Mouse (Mus musculus) liver, embryonic 12.5 days (tissue): Measurements from ENCODE around the gene Hoxc13. TPM values are rescaled to one million over a fixed set of nuclear protein-coding genes. Genes with fewer than 3 reads are reported as not detected.

Experiments used
- ATAC-seq: fragments of 200-750 bp; cut with Nextera tagmentation; 2 replicates; pipeline ENCODE4 v1.8.0; 2017; ENCODE audit warnings: moderate number of reproducible peaks, mild to moderate bottlenecking, moderate library complexity
- H3K27ac ChIP-seq: fragments of 300-500 bp; sonication (generic); 2 replicates; pipeline ENCODE4 v1.5.1; 2016; ENCODE audit warnings: mild to moderate bottlenecking
- H3K27me3 ChIP-seq: fragments of 300-500 bp; sonication (generic); replicated peaks from 2 replicates; pipeline ENCODE4 v1.6.1; 2016; ENCODE audit warnings: mild to moderate bottlenecking, moderate library complexity
- H3K36me3 ChIP-seq: fragments of 300-500 bp; sonication (generic); 2 replicates; pipeline ENCODE4 v1.6.1; 2016; ENCODE audit warnings: mild to moderate bottlenecking, moderate library complexity
- H3K4me1 ChIP-seq: fragments of 300-500 bp; sonication (generic); 2 replicates; pipeline ENCODE4 v1.6.1; 2016
- H3K4me2 ChIP-seq: fragments of 300-500 bp; sonication (generic); 2 replicates; pipeline ENCODE4 v1.6.1; 2016; ENCODE audit warnings: mild to moderate bottlenecking, moderate library complexity
- H3K4me3 ChIP-seq: fragments of 300-500 bp; sonication (generic); 2 replicates; pipeline ENCODE4 v1.5.1; 2016; ENCODE audit warnings: mild to moderate bottlenecking, moderate library complexity
- H3K9ac ChIP-seq: fragments of 300-500 bp; sonication (generic); 2 replicates; pipeline ENCODE4 v1.6.1; 2016; ENCODE audit warnings: mild to moderate bottlenecking, moderate library complexity
- H3K9me3 ChIP-seq: fragments of 300-500 bp; sonication (generic); replicated peaks from 2 replicates; pipeline ENCODE4 v1.6.1; 2016; ENCODE audit warnings: mild to moderate bottlenecking, moderate library complexity
- WGBS: fragments of 180-500 bp; shearing (Covaris S2); methylation state at CpG from one replicate; pipeline ENCODE4 v1.1.7; 2016; ENCODE audit not compliant: insufficient replicate concordance; 5-methylcytosine and 5-hydroxymethylcytosine counted together
- polyA plus RNA-seq: library from polyadenylated mRNA; unstranded; fragments of >200 nt; fragmentation: Nextera tagmentation; extraction: Ambion mirVana; gene quantifications from 2 replicates; pipeline ENCODE4 v1.2.1, GENCODE M21; 2016

Hoxc13 gene
- polyA plus RNA-seq, 1 experiment from 2014 or later = not detected

GRCm38 (mm10) chr15:102942739-102943467 lies 22.0 kb downstream of the Hoxc13 start:
- no peak overlapping the region for H3K4me2 ChIP-seq
- no peaks in the 10 kb centered on the region for H3K4me1 ChIP-seq
- 2% methylated on average over 53 of the region's 53 CpGs for WGBS
- ATAC-seq = no peak
- H3K9ac ChIP-seq = no peak overlapping the region
- no peaks in the 10 kb centered on the region for H3K36me3 ChIP-seq
- no peak overlapping the region for H3K27ac ChIP-seq
- peaks cover 99% of the 10 kb centered on the region for H3K27me3 ChIP-seq
- H3K4me3 ChIP-seq = no peak overlapping the region
- H3K9me3 ChIP-seq = no peaks in the 10 kb centered on the region

- 4% methylated on average over 5 of the region's 5 CpGs for WGBS
- Histone ChIP-seq H3K9me3 (no peaks in the 10 kb centered on the region), H3K4me2 (no peak overlapping the region), H3K9ac (no peak overlapping the region), H3K4me3 (no peak overlapping the region), H3K4me1 (no peaks in the 10 kb centered on the region), H3K27me3 (peaks cover 99% of the 10 kb centered on the region), H3K36me3 (no peaks in the 10 kb centered on the region), H3K27ac (no peak overlapping the region)
- no peak for ATAC-seq
These were observed 22.5 kb downstream of the Hoxc13 start for GRCm38 (mm10) chr15:102943468-102943813.

GRCm38 (mm10) chr15:102945185-102946077 lies 24.5 kb downstream of the Hoxc13 start:
- Histone ChIP-seq H3K9me3 (no peaks in the 10 kb centered on the region), H3K4me3 (no peak overlapping the region), H3K4me2 (no peak overlapping the region), H3K27ac (no peak overlapping the region), H3K4me1 (no peaks in the 10 kb centered on the region), H3K27me3 (peaks cover 99% of the 10 kb centered on the region), H3K9ac (no peak overlapping the region), H3K36me3 (no peaks in the 10 kb centered on the region)
- no peak for ATAC-seq
- WGBS = 11% methylated on average over 22 of the region's 22 CpGs

- 3% methylated on average over 9 of the region's 9 CpGs for WGBS
- ATAC-seq = no peak
- H3K36me3 ChIP-seq = no peaks in the 10 kb centered on the region
These were observed 26.4 kb downstream of the Hoxc13 start for GRCm38 (mm10) chr15:102947276-102947675.

GRCm38 (mm10) chr15:102948842-102949241 lies 27.9 kb downstream of the Hoxc13 start:
- 18% methylated on average over 2 of the region's 2 CpGs for WGBS

More at GRCm38 (mm10) chr15:102947276-102947675, 26.4 kb downstream of the Hoxc13 start:
- no peak overlapping the region for H3K4me3 ChIP-seq
- no peak overlapping the region for H3K4me2 ChIP-seq
- H3K9ac ChIP-seq = no peak overlapping the region
- no peaks in the 10 kb centered on the region for H3K4me1 ChIP-seq
- peaks cover 99% of the 10 kb centered on the region for H3K27me3 ChIP-seq
- no peak overlapping the region for H3K27ac ChIP-seq
- no peaks in the 10 kb centered on the region for H3K9me3 ChIP-seq

GRCm38 (mm10) chr15:102949696-102950095 lies 28.8 kb downstream of the Hoxc13 start:
- no peaks in the 10 kb centered on the region for H3K4me1 ChIP-seq
- H3K4me3 ChIP-seq = no peak overlapping the region
- H3K9me3 ChIP-seq = no peaks in the 10 kb centered on the region
- no peak overlapping the region for H3K27ac ChIP-seq
- ATAC-seq = no peak
- H3K27me3 ChIP-seq = peaks cover 100% of the 10 kb centered on the region
- WGBS = 3% methylated on average over 20 of the region's 20 CpGs
- H3K9ac ChIP-seq = no peak overlapping the region
- no peak overlapping the region for H3K4me2 ChIP-seq
- H3K36me3 ChIP-seq = no peaks in the 10 kb centered on the region

More at GRCm38 (mm10) chr15:102948842-102949241, 27.9 kb downstream of the Hoxc13 start:
- Histone ChIP-seq H3K9ac (no peak overlapping the region), H3K27me3 (peaks cover 99% of the 10 kb centered on the region), H3K36me3 (no peaks in the 10 kb centered on the region), H3K4me2 (no peak overlapping the region), H3K9me3 (no peaks in the 10 kb centered on the region), H3K4me3 (no peak overlapping the region), H3K27ac (no peak overlapping the region), H3K4me1 (no peaks in the 10 kb centered on the region)
- no peak for ATAC-seq

- no peak overlapping the region for H3K4me2 ChIP-seq
- H3K36me3 ChIP-seq = no peaks in the 10 kb centered on the region
- 16% methylated on average over 2 of the region's 2 CpGs for WGBS
- no peak overlapping the region for H3K4me3 ChIP-seq
- peaks cover 100% of the 10 kb centered on the region for H3K27me3 ChIP-seq
- H3K9me3 ChIP-seq = no peaks in the 10 kb centered on the region
- H3K9ac ChIP-seq = no peak overlapping the region
- H3K4me1 ChIP-seq = no peaks in the 10 kb centered on the region
- no peak overlapping the region for H3K27ac ChIP-seq
- no peak for ATAC-seq
These were observed 30.0 kb downstream of the Hoxc13 start for GRCm38 (mm10) chr15:102950877-102951276.

GRCm38 (mm10) chr15:102953561-102953960 lies 32.7 kb downstream of the Hoxc13 start:
- Histone ChIP-seq H3K4me2 (no peak overlapping the region), H3K27ac (no peak overlapping the region), H3K9ac (no peak overlapping the region)

GRCm38 (mm10) chr15:102954192-102955006 lies 33.5 kb downstream of the Hoxc13 start, which contains the start of gene Hoxc11:
Hoxc11 (plus strand) TSS chr15:102954427.
- Histone ChIP-seq H3K27ac (no peak within 1 kb of the TSS), H3K4me2 (no peak within 1 kb of the TSS), H3K27me3 (peaks cover 99% of the 10 kb centered on the region), H3K4me1 (no peaks in the 10 kb centered on the region), H3K9ac (no peak within 1 kb of the TSS), H3K4me3 (no peak within 1 kb of the TSS), H3K36me3 (no peaks in the 10 kb centered on the region), H3K9me3 (no peaks in the 10 kb centered on the region)
- WGBS = 3% methylated on average over 57 of the region's 57 CpGs
- no peak for ATAC-seq

More at GRCm38 (mm10) chr15:102953561-102953960, 32.7 kb downstream of the Hoxc13 start:
- 10% methylated on average over 6 of the region's 6 CpGs for WGBS
- H3K4me3 ChIP-seq = no peak overlapping the region
- H3K27me3 ChIP-seq = peaks cover 100% of the 10 kb centered on the region
- H3K36me3 ChIP-seq = no peaks in the 10 kb centered on the region
- H3K4me1 ChIP-seq = no peaks in the 10 kb centered on the region
- ATAC-seq = no peak
- H3K9me3 ChIP-seq = no peaks in the 10 kb centered on the region

GRCm38 (mm10) chr15:102955007-102955382 lies 34.1 kb downstream of the Hoxc13 start:
- H3K4me3 ChIP-seq = no peak overlapping the region
- H3K4me2 ChIP-seq = no peak overlapping the region
- H3K9me3 ChIP-seq = no peaks in the 10 kb centered on the region
- H3K36me3 ChIP-seq = no peaks in the 10 kb centered on the region
- H3K27me3 ChIP-seq = peaks cover 99% of the 10 kb centered on the region
- H3K9ac ChIP-seq = no peak overlapping the region
- H3K27ac ChIP-seq = no peak overlapping the region
- no peaks in the 10 kb centered on the region for H3K4me1 ChIP-seq
- no peak for ATAC-seq
- WGBS = 3% methylated on average over 27 of the region's 28 CpGs

- no peak overlapping the region for H3K4me3 ChIP-seq
- no peak overlapping the region for H3K9ac ChIP-seq
- H3K4me2 ChIP-seq = no peak overlapping the region
- no peaks in the 10 kb centered on the region for H3K9me3 ChIP-seq
- WGBS = 2% methylated on average over 40 of the region's 40 CpGs
- no peak for ATAC-seq
- H3K27me3 ChIP-seq = peaks cover 99% of the 10 kb centered on the region
- H3K27ac ChIP-seq = no peak overlapping the region
- no peaks in the 10 kb centered on the region for H3K4me1 ChIP-seq
- no peaks in the 10 kb centered on the region for H3K36me3 ChIP-seq
These were observed 35.1 kb downstream of the Hoxc13 start for GRCm38 (mm10) chr15:102955833-102956640.
